Mouse (Mus musculus) frontal cortex, adult 2 months (tissue): ENCODE data around the gene Olfr206. TPM values are rescaled to one million over a fixed set of nuclear protein-coding genes. Genes with fewer than 3 reads are reported as not detected.
A peak's percentile ranks its signal among the peaks of the same experiment; 100 is the strongest.
"Not testable (repeated sequence)": the region's sequence is repeated elsewhere in the genome, so short reads cannot be mapped to it uniquely, and the experiment has no call there.

Experiments
- DNase-seq, 2 experiments: peaks; one replicate each; pipeline ENCODE4 v3.0.0; 2022; ENCODE audit warnings: low spot score in 1 of 2; ENCODE audit errors: extremely low spot score in 1 of 2
- polyA plus RNA-seq: library from polyadenylated mRNA; depleted of rRNA; stranded (reverse); fragments of >200 nt; gene quantifications from 2 replicates; pipeline ENCODE4 v1.2.3, GENCODE M21; 2012; rRNA removed

Gene Olfr206
- not detected in 2 replicates for polyA plus RNA-seq

- no peak for DNase-seq
These were observed at the start of gene Olfr206 for GRCm38 (mm10) chr16:59349146-59349545. Gene Olfr206, minus strand, starts transcription at chr16:59349246.

- DNase-seq = peak; percentile 74 to 80
These were observed 44.3 kb upstream of the Olfr206 start for GRCm38 (mm10) chr16:59393300-59393699.

- no peak for DNase-seq
These were observed 14.8 kb upstream of the Olfr206 start, which contains the start of gene Olfr209 for GRCm38 (mm10) chr16:59363893-59364292. Gene Olfr209, minus strand, starts transcription at chr16:59363993.

GRCm38 (mm10) chr16:59331038-59331437 is 18.0 kb downstream of the Olfr206 start, which contains the start of gene Olfr205:
Gene Olfr205, minus strand, starts transcription at chr16:59331138.
- no peak for DNase-seq

- DNase-seq = not testable (repeated sequence)
These were observed 25.8 kb downstream of the Olfr206 start for GRCm38 (mm10) chr16:59323262-59323661.

GRCm38 (mm10) chr16:59318148-59318547 is 30.9 kb downstream of the Olfr206 start, which contains the start of gene Olfr204:
Gene Olfr204, minus strand, starts transcription at chr16:59318248.
- no peak for DNase-seq

GRCm38 (mm10) chr16:59298581-59298980 is 50.5 kb downstream of the Olfr206 start, which contains the start of gene Olfr203:
Gene Olfr203, plus strand, starts transcription at chr16:59298881.
- DNase-seq = no peak

Other genes with a start within 250 kb of the Olfr206 start
- gene Olfr193, start 237.4 kb downstream of the Olfr206 start, polyA plus RNA-seq = not detected in 2 replicates
- gene Olfr194, start 228.2 kb downstream of the Olfr206 start, polyA plus RNA-seq = not detected in 2 replicates
- gene Olfr195, start 202.2 kb downstream of the Olfr206 start, polyA plus RNA-seq = not detected in 2 replicates
- gene Olfr196, start 178.8 kb downstream of the Olfr206 start, polyA plus RNA-seq = not detected in 2 replicates
- not detected in 2 replicates for gene Olfr198, start 145.7 kb downstream of the Olfr206 start, polyA plus RNA-seq
- not detected in 2 replicates for gene Olfr199, start 129.5 kb downstream of the Olfr206 start, polyA plus RNA-seq
- gene Olfr201, start 76.6 kb downstream of the Olfr206 start, polyA plus RNA-seq = not detected in 2 replicates
- gene Olfr202, start 62.5 kb downstream of the Olfr206 start, polyA plus RNA-seq = not detected in 2 replicates
- gene Olfr203, start 50.4 kb downstream of the Olfr206 start, polyA plus RNA-seq = not detected in 2 replicates
- gene Olfr204, start 31.0 kb downstream of the Olfr206 start, polyA plus RNA-seq = not detected in 2 replicates
- not detected in 2 replicates for gene Olfr205, start 18.1 kb downstream of the Olfr206 start, polyA plus RNA-seq
- 0.20 and 0.50 TPM in 2 replicates for gene Olfr209, start 14.7 kb upstream of the Olfr206 start, polyA plus RNA-seq
- 0.04 TPM in 2 replicates for gene Gabrr3, start 58.1 kb upstream of the Olfr206 start, polyA plus RNA-seq
- gene Riox2, start 122.5 kb upstream of the Olfr206 start, polyA plus RNA-seq = 8.0 and 9.9 TPM in 2 replicates